Mouse (Mus musculus) forebrain, embryonic 13.5 days (tissue): ENCODE data around the gene Sytl2. TPM values are rescaled to one million over a fixed set of nuclear protein-coding genes. Genes with fewer than 3 reads are reported as not detected.

Source experiments
- ATAC-seq: fragments of 200-750 bp; cut with Nextera tagmentation; 2 replicates; pipeline ENCODE4 v1.8.0; 2017
- H3K27ac ChIP-seq: fragments of 300-500 bp; sonication (generic); 2 replicates; pipeline ENCODE4 v1.5.1; 2015; ENCODE audit warnings: inconsistent platforms, mild to moderate bottlenecking, moderate library complexity
- H3K27me3 ChIP-seq: fragments of 300-500 bp; sonication (generic); 2 replicates; pipeline ENCODE4 v1.6.1; 2015; ENCODE audit warnings: mild to moderate bottlenecking, inconsistent platforms
- H3K36me3 ChIP-seq: fragments of 300-500 bp; sonication (generic); 2 replicates; pipeline ENCODE4 v1.6.1; 2015; ENCODE audit warnings: mild to moderate bottlenecking, inconsistent platforms; ENCODE audit not compliant: poor library complexity, severe bottlenecking
- H3K4me1 ChIP-seq: fragments of 300-500 bp; sonication (generic); 2 replicates; pipeline ENCODE4 v1.6.1; 2015; ENCODE audit warnings: inconsistent platforms
- H3K4me2 ChIP-seq: fragments of 300-500 bp; sonication (generic); 2 replicates; pipeline ENCODE4 v1.6.1; 2015; ENCODE audit warnings: inconsistent platforms, mild to moderate bottlenecking, moderate library complexity
- H3K4me3 ChIP-seq: fragments of 300-500 bp; sonication (generic); 2 replicates; pipeline ENCODE4 v1.5.1; 2015; ENCODE audit warnings: mild to moderate bottlenecking, inconsistent platforms
- H3K9ac ChIP-seq: fragments of 300-500 bp; sonication (generic); 2 replicates; pipeline ENCODE4 v1.6.1; 2015; ENCODE audit warnings: mild to moderate bottlenecking, inconsistent platforms
- H3K9me3 ChIP-seq: fragments of 300-500 bp; sonication (generic); replicated peaks from 2 replicates; pipeline ENCODE4 v1.6.1; 2016; ENCODE audit warnings: inconsistent platforms
- WGBS: fragments of 180-500 bp; shearing (Covaris S2); methylation state at CpG from one replicate; pipeline ENCODE4 v1.1.7; 2015; 5-methylcytosine and 5-hydroxymethylcytosine counted together
- polyA plus RNA-seq: library from polyadenylated mRNA; unstranded; fragments of >200 nt; fragmentation: Nextera tagmentation; extraction: Ambion mirVana; gene quantifications from 2 replicates; pipeline ENCODE4 v1.2.1, GENCODE M21; 2015

The Sytl2 gene
- polyA plus RNA-seq, 1 experiment from 2014 or later = 0.94 TPM

GRCm38 (mm10) chr7:90313421-90313820 lies 11.4 kb downstream of the Sytl2 start:
- no peaks in the 10 kb centered on the region for H3K4me1 ChIP-seq
- H3K4me2 ChIP-seq = no peak overlapping the region
- H3K36me3 ChIP-seq = no peaks in the 10 kb centered on the region
- H3K4me3 ChIP-seq = no peak overlapping the region
- H3K27me3 ChIP-seq = no peaks in the 10 kb centered on the region
- H3K9me3 ChIP-seq = no peaks in the 10 kb centered on the region
- ATAC-seq = no peak
- WGBS = 81% methylated on average over 3 of the region's 3 CpGs
- H3K9ac ChIP-seq = no peak overlapping the region
- H3K27ac ChIP-seq = no peak overlapping the region

- Histone ChIP-seq H3K4me3 (no peak overlapping the region), H3K27me3 (no peaks in the 10 kb centered on the region), H3K27ac (no peak overlapping the region), H3K9ac (no peak overlapping the region), H3K36me3 (no peaks in the 10 kb centered on the region), H3K4me1 (no peaks in the 10 kb centered on the region), H3K9me3 (no peaks in the 10 kb centered on the region), H3K4me2 (no peak overlapping the region)
- no peak for ATAC-seq
- 99% methylated on average over 2 of the region's 2 CpGs for WGBS
Measured at GRCm38 (mm10) chr7:90316823-90317222, 14.8 kb downstream of the Sytl2 start.

- Histone ChIP-seq H3K9ac (no peak overlapping the region), H3K9me3 (no peaks in the 10 kb centered on the region), H3K36me3 (no peaks in the 10 kb centered on the region), H3K4me1 (no peaks in the 10 kb centered on the region), H3K27me3 (no peaks in the 10 kb centered on the region), H3K27ac (no peak overlapping the region), H3K4me2 (no peak overlapping the region), H3K4me3 (no peak overlapping the region)
- no peak for ATAC-seq
- 86% methylated on average over 1 of the region's 1 CpGs for WGBS
Measured at GRCm38 (mm10) chr7:90319446-90319845, 17.4 kb downstream of the Sytl2 start.

GRCm38 (mm10) chr7:90320124-90320523 lies 18.1 kb downstream of the Sytl2 start:
- no peak overlapping the region for H3K4me3 ChIP-seq
- H3K27ac ChIP-seq = no peak overlapping the region
- H3K9me3 ChIP-seq = no peaks in the 10 kb centered on the region
- no peaks in the 10 kb centered on the region for H3K36me3 ChIP-seq
- no peak for ATAC-seq
- no peak overlapping the region for H3K4me2 ChIP-seq
- no peak overlapping the region for H3K9ac ChIP-seq
- no peaks in the 10 kb centered on the region for H3K27me3 ChIP-seq
- WGBS = 42% methylated on average over 5 of the region's 5 CpGs
- H3K4me1 ChIP-seq = no peaks in the 10 kb centered on the region

DNA sequence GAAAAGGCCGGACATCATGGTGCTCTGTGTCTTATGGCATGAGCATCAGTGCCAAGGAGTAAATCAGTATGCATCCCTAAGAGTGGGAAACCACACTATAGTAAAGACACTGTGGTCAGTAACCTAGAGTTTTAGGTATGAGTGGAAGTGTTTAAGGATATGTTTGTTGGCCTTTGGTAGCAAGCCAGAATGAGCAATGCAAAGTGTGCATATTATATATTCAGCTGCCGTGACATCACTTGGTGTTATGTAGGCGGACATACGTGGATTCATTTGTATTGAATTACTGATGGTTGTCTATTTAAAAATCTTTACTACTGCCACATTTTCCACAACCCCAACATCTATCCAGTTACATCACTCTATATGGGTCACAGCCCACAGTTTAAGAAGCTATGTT lies 23.1 kb downstream of the Sytl2 start:
- Histone ChIP-seq H3K4me3 (no peak overlapping the region), H3K27ac (no peak overlapping the region), H3K9ac (no peak overlapping the region), H3K4me1 (no peaks in the 10 kb centered on the region), H3K27me3 (no peaks in the 10 kb centered on the region), H3K36me3 (no peaks in the 10 kb centered on the region), H3K9me3 (no peaks in the 10 kb centered on the region), H3K4me2 (no peak overlapping the region)
- 96% methylated on average over 4 of the region's 4 CpGs for WGBS
- no peak for ATAC-seq

- 88% methylated on average over 1 of the region's 1 CpGs for WGBS
Measured at GRCm38 (mm10) chr7:90330200-90330599, 28.1 kb downstream of the Sytl2 start.

GRCm38 (mm10) chr7:90332483-90333065 lies 30.5 kb downstream of the Sytl2 start:
- no peak for ATAC-seq
- Histone ChIP-seq H3K9me3 (no peaks in the 10 kb centered on the region), H3K4me1 (no peaks in the 10 kb centered on the region), H3K4me2 (no peak overlapping the region), H3K36me3 (no peaks in the 10 kb centered on the region), H3K27ac (no peak overlapping the region), H3K27me3 (no peaks in the 10 kb centered on the region), H3K4me3 (no peak overlapping the region), H3K9ac (no peak overlapping the region)
- WGBS = 94% methylated on average over 3 of the region's 3 CpGs

More at GRCm38 (mm10) chr7:90330200-90330599, 28.1 kb downstream of the Sytl2 start:
- H3K27me3 ChIP-seq = no peaks in the 10 kb centered on the region
- H3K4me2 ChIP-seq = no peak overlapping the region
- H3K4me1 ChIP-seq = no peaks in the 10 kb centered on the region
- no peaks in the 10 kb centered on the region for H3K9me3 ChIP-seq
- ATAC-seq = no peak
- no peak overlapping the region for H3K4me3 ChIP-seq
- no peak overlapping the region for H3K9ac ChIP-seq
- H3K36me3 ChIP-seq = no peaks in the 10 kb centered on the region
- H3K27ac ChIP-seq = no peak overlapping the region

GRCm38 (mm10) chr7:90334362-90334761 lies 32.3 kb downstream of the Sytl2 start:
- Histone ChIP-seq H3K4me3 (no peak overlapping the region), H3K27ac (no peak overlapping the region), H3K4me1 (no peaks in the 10 kb centered on the region), H3K27me3 (no peaks in the 10 kb centered on the region), H3K36me3 (no peaks in the 10 kb centered on the region), H3K9ac (no peak overlapping the region), H3K9me3 (no peaks in the 10 kb centered on the region), H3K4me2 (no peak overlapping the region)
- ATAC-seq = no peak
- 92% methylated on average over 6 of the region's 6 CpGs for WGBS

- no peak for ATAC-seq
- WGBS = 82% methylated on average over 3 of the region's 3 CpGs
- Histone ChIP-seq H3K4me1 (no peaks in the 10 kb centered on the region), H3K9ac (no peak overlapping the region), H3K36me3 (no peaks in the 10 kb centered on the region), H3K4me2 (no peak overlapping the region), H3K4me3 (no peak overlapping the region), H3K27ac (no peak overlapping the region), H3K27me3 (no peaks in the 10 kb centered on the region), H3K9me3 (no peaks in the 10 kb centered on the region)
Measured at GRCm38 (mm10) chr7:90334831-90335230, 32.8 kb downstream of the Sytl2 start.

GRCm38 (mm10) chr7:90335755-90336194 lies 33.7 kb downstream of the Sytl2 start:
- H3K27me3 ChIP-seq = no peaks in the 10 kb centered on the region
- H3K4me3 ChIP-seq = no peak overlapping the region
- H3K9ac ChIP-seq = no peak overlapping the region
- H3K9me3 ChIP-seq = no peaks in the 10 kb centered on the region
- no peak for ATAC-seq
- WGBS = 51% methylated on average over 3 of the region's 3 CpGs
- H3K27ac ChIP-seq = no peak overlapping the region
- no peaks in the 10 kb centered on the region for H3K36me3 ChIP-seq
- H3K4me1 ChIP-seq = no peaks in the 10 kb centered on the region
- H3K4me2 ChIP-seq = no peak overlapping the region

DNA sequence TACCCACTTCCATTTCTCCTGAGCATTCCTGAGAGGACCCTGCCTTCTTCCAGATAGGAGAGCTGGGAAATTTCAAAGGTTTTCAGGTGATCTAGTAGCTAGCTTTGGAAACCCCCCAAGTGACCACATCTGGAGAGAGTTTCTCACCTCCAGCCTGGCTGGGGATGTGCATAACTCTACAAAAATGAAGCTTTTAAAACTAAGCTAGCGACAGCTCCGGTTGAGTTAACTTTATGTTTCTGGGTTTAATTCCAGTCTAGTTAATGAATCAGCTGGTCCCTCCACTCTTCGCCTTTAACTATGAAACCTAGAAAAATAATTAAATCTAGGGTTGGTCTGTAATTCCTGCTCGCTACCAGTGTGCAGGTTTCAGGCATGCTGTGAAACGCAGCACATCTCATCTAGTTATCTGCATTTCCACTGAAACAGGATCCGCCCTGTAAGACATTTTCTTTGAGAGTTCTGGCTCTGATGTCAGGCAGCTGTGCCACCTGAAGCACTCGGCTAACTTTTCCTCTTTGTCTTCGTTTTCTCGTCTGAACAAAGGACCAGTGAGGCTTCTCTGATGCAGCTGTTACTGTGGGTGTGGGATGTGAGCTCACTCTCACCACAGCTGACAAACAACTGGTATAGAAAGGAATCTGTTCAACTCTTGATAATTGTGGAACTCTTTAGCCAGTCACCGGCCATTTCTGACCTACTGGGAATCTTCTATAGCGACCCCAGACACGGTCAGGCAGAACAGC lies 39.3 kb downstream of the Sytl2 start:
- H3K4me2 ChIP-seq = no peak overlapping the region
- H3K4me3 ChIP-seq = no peak overlapping the region
- no peaks in the 10 kb centered on the region for H3K36me3 ChIP-seq
- no peak for ATAC-seq
- H3K27ac ChIP-seq = no peak overlapping the region
- no peaks in the 10 kb centered on the region for H3K9me3 ChIP-seq
- no peak overlapping the region for H3K9ac ChIP-seq
- WGBS = 52% methylated on average over 12 of the region's 12 CpGs
- no peaks in the 10 kb centered on the region for H3K4me1 ChIP-seq
- H3K27me3 ChIP-seq = no peaks in the 10 kb centered on the region

DNA sequence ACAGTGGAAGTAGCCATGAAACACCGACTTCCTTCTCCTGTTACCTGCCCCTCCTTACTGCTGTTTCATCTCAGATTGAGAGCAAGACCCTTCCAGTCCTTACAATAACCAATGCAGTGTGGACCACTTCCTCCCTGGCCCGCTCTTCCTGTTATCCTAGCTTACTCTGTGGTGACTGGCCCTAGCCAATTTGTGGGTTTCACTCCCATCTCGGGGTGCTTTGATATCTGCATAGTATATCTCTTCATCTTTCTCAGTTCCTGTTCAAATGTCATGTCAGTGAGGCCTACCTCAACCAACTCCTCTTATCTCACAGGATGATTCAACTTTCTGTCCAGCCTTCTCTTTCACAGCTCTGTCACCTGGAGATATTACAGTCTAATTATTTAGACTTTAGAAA lies 42.9 kb downstream of the Sytl2 start:
- H3K4me1 ChIP-seq = no peaks in the 10 kb centered on the region
- 77% methylated on average over 3 of the region's 3 CpGs for WGBS
- no peaks in the 10 kb centered on the region for H3K36me3 ChIP-seq
- no peak overlapping the region for H3K9ac ChIP-seq
- H3K4me2 ChIP-seq = no peak overlapping the region
- no peak for ATAC-seq
- no peaks in the 10 kb centered on the region for H3K27me3 ChIP-seq
- H3K27ac ChIP-seq = no peak overlapping the region
- no peak overlapping the region for H3K4me3 ChIP-seq
- H3K9me3 ChIP-seq = no peaks in the 10 kb centered on the region
